Mouse (Mus musculus): ENCODE data around the gene Stx6. TPM values are rescaled to one million over a fixed set of nuclear protein-coding genes. Genes with fewer than 3 reads are reported as not detected.

The Stx6 gene
- polyA plus RNA-seq, 1 experiment from 2014 or later, result 117 TPM

DNA sequence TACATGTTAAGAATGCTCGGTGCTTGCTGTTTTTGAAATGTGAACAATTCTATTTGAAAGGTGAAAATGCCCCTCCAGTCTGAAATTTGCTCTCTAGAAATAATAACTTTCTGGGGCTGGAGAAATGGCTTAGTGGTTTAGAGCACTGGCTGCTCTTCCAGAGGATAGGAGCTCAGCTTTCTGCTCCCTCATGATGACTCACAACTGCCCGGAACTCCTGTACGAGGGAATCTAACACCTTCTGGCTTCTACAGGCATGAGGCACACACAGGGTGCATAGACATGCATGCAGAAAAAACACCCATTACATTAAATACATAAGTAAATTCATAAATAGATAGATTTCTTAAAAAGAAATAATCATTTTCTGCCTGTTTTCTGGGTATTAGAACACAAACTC is 25.7 kb downstream of the Stx6 start:
- WGBS, result 94% methylated on average over 3 of the region's 3 CpGs

DNA sequence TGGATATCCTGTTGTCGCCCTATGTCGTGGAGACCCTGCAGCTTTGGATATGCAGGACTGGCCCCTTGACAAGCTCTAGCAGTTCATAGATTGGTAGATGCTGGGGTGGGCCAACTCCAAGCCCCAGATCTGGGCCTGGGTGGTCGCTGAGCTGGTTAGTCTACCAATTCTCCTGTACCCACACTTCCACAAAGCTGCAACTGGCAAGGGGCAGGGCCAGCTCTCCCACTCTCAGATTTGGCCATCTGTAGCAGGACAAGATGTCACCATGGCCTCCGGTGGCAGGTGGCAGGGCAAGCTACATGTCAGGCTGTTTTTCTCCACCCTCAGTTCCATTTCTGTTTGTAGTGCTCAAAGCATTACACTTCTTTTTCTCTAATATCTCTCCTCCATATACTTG is 30.1 kb downstream of the Stx6 start:
- Histone ChIP-seq H3K4me1 (replicated peaks; ENCODE audit: control insufficient read depth, insufficient read depth, low read length) (peaks cover 11% of the 10 kb centered on the region; the same call in 1 of the 2 replicates), H3K4me3 (replicated peaks; ENCODE audit: low read length) (no peak overlapping the region), H3K9me3 (ENCODE audit: control insufficient read depth, low read length) (no peaks in the 10 kb centered on the region), H3K36me3 (replicated peaks; ENCODE audit: control insufficient read depth, insufficient read depth) (peaks cover 67% of the 10 kb centered on the region), H3K4me2 (replicated peaks) (no peak overlapping the region), H3K27me3 (ENCODE audit: control insufficient read depth, insufficient read depth, low read length) (no peaks in the 10 kb centered on the region), H3K9ac (no peak overlapping the region), H3K27ac (no peak overlapping the region)
- no peak for DNase-seq (ENCODE audit: low spot score)
- no peak for ATAC-seq (ENCODE audit: low FRiP score)
- WGBS, result 91% methylated on average over 4 of the region's 4 CpGs

More for the DNA sequence above, 25.7 kb downstream of the Stx6 start:
- no peaks in the 10 kb centered on the region for H3K9me3 ChIP-seq (ENCODE audit: control insufficient read depth, low read length)
- no peak for DNase-seq (ENCODE audit: low spot score)
- H3K9ac ChIP-seq, result no peak overlapping the region
- peaks cover 55% of the 10 kb centered on the region for H3K36me3 ChIP-seq (replicated peaks; ENCODE audit: control insufficient read depth, insufficient read depth)
- no peaks in the 10 kb centered on the region for H3K4me1 ChIP-seq (replicated peaks; ENCODE audit: control insufficient read depth, insufficient read depth, low read length)
- H3K4me3 ChIP-seq (replicated peaks; ENCODE audit: low read length), result no peak overlapping the region
- H3K27me3 ChIP-seq (ENCODE audit: control insufficient read depth, insufficient read depth, low read length), result no peaks in the 10 kb centered on the region
- H3K4me2 ChIP-seq (replicated peaks), result no peak overlapping the region
- no peak for ATAC-seq (ENCODE audit: low FRiP score)
- no peak overlapping the region for H3K27ac ChIP-seq

DNA sequence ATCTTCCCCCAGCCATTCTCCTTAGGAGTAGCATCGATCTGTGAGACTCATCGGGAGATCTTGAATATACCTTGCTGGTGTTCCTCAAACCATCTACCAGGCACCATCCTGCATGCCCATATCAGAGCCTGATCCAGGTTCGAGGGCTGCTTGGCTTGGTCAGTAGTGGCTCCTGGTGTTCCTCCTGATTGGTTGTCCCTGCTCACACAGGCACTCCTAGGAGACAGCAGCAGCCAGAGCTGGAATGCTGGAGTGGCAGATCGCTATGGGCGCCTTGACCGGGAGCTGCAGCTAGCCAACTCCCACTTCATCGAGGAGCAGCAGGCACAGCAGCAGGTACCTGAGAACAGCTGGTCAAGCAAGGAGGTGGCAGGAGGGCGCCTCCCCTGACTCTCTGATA is 32.7 kb downstream of the Stx6 start:
- Histone ChIP-seq H3K4me3 (replicated peaks; ENCODE audit: low read length) (no peak overlapping the region), H3K9me3 (ENCODE audit: control insufficient read depth, low read length) (no peaks in the 10 kb centered on the region), H3K27ac (no peak overlapping the region), H3K4me1 (replicated peaks; ENCODE audit: control insufficient read depth, insufficient read depth, low read length) (peaks cover 12% of the 10 kb centered on the region; the same call in 1 of the 2 replicates), H3K9ac (no peak overlapping the region), H3K4me2 (replicated peaks) (no peak overlapping the region), H3K36me3 (replicated peaks; ENCODE audit: control insufficient read depth, insufficient read depth) (peaks cover 81% of the 10 kb centered on the region), H3K27me3 (ENCODE audit: control insufficient read depth, insufficient read depth, low read length) (no peaks in the 10 kb centered on the region)
- no peak for ATAC-seq (ENCODE audit: low FRiP score)
- WGBS, result 78% methylated on average over 8 of the region's 8 CpGs
- no peak for DNase-seq (ENCODE audit: low spot score)

DNA sequence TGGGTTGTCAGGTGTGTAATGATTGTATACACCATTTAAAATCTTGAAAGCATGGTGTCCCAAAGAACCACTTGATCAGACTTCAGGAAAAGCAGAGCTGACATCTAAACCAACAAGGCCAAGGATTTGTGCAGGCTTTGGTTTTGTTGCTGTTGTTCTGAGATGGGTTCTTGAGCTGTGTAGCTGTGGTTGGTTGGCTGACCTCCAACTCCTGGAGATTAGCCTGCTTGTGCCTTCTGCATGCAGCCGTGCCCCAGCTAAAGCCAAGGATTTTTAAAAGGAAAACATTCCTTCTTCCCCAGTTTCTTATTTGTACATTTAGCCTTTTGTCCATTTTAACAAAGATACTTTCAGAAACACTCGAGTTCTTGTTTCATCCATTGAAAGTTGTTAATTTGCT is 33.2 kb downstream of the Stx6 start:
- no peak overlapping the region for H3K9ac ChIP-seq
- H3K36me3 ChIP-seq (replicated peaks; ENCODE audit: control insufficient read depth, insufficient read depth), result peaks cover 81% of the 10 kb centered on the region
- ATAC-seq (ENCODE audit: low FRiP score) (no peak), DNase-seq (ENCODE audit: low spot score) (no peak)
- WGBS, result 60% methylated on average over 2 of the region's 2 CpGs
- H3K4me1 ChIP-seq (replicated peaks; ENCODE audit: control insufficient read depth, insufficient read depth, low read length), result peaks cover 12% of the 10 kb centered on the region; the same call in 1 of the 2 replicates
- H3K27me3 ChIP-seq (ENCODE audit: control insufficient read depth, insufficient read depth, low read length), result no peaks in the 10 kb centered on the region
- no peak overlapping the region for H3K4me3 ChIP-seq (replicated peaks; ENCODE audit: low read length)
- H3K9me3 ChIP-seq (ENCODE audit: control insufficient read depth, low read length), result no peaks in the 10 kb centered on the region
- H3K27ac ChIP-seq, result no peak overlapping the region
- no peak overlapping the region for H3K4me2 ChIP-seq (replicated peaks)

DNA sequence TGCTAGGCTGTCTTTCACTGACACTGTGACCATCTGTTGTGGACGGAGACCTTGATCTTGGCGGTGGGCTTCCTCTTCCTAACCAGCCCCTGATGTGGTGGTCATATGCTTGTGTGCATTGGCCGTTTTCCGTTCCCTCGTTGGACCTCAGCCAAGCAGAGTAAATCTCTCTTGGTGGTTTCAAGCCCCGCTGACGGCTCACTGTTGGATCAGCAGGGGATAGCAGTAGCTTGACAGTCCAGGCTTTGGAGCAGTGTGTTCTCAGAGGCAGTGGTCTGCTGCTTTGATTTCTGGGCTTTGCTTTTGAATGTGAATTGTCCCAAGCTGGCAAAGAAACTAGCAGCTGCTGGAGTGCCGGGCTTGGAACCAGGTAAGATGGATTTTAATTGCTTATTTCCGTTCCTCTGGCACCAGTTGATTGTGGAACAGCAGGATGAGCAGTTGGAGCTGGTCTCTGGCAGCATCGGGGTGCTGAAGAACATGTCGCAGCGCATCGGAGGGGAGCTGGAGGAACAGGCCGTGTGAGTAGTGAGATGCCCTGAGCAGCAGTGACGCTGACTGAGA is 34.4 kb downstream of the Stx6 start:
- Histone ChIP-seq H3K27ac (peak overlapping the region; percentile 41; the same call in 1 of the 2 replicates), H3K4me2 (replicated peaks) (no peak overlapping the region), H3K36me3 (replicated peaks; ENCODE audit: control insufficient read depth, insufficient read depth) (peaks cover 81% of the 10 kb centered on the region), H3K27me3 (ENCODE audit: control insufficient read depth, insufficient read depth, low read length) (no peaks in the 10 kb centered on the region), H3K9me3 (ENCODE audit: control insufficient read depth, low read length) (no peaks in the 10 kb centered on the region), H3K4me3 (replicated peaks; ENCODE audit: low read length) (no peak overlapping the region), H3K4me1 (replicated peaks; ENCODE audit: control insufficient read depth, insufficient read depth, low read length) (peaks cover 12% of the 10 kb centered on the region; the same call in 1 of the 2 replicates), H3K9ac (no peak overlapping the region)
- WGBS, result 61% methylated on average over 15 of the region's 15 CpGs
- DNase-seq (ENCODE audit: low spot score), result no peak
- no peak for ATAC-seq (ENCODE audit: low FRiP score)

DNA sequence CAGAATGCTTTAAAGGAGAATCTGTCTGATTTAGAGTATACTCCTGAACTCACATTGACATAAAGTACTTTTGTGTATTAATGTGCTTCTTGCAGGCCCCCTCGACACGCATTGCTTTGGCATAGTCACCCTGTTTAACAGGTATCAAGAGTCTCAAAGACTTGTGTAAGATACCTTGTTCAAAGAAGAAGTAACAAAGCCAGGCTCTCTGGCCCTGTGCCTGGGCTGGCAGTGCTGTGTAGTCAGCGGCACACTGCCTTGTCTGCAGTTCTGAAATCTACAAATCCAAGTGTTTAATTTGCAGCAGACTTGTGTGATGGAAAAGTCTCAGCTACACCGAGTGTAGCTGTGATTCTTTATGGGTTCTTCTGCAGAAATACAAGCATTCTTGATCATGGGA is 38.2 kb downstream of the Stx6 start:
- Histone ChIP-seq H3K27me3 (ENCODE audit: control insufficient read depth, insufficient read depth, low read length) (no peaks in the 10 kb centered on the region), H3K9ac (no peak overlapping the region), H3K36me3 (replicated peaks; ENCODE audit: control insufficient read depth, insufficient read depth) (peaks cover 67% of the 10 kb centered on the region), H3K9me3 (ENCODE audit: control insufficient read depth, low read length) (no peaks in the 10 kb centered on the region), H3K27ac (no peak overlapping the region), H3K4me2 (replicated peaks) (no peak overlapping the region), H3K4me1 (replicated peaks; ENCODE audit: control insufficient read depth, insufficient read depth, low read length) (peaks cover 21% of the 10 kb centered on the region), H3K4me3 (replicated peaks; ENCODE audit: low read length) (no peak overlapping the region)
- DNase-seq (ENCODE audit: low spot score), result no peak
- no peak for ATAC-seq (ENCODE audit: low FRiP score)
- 85% methylated on average over 4 of the region's 4 CpGs for WGBS

DNA sequence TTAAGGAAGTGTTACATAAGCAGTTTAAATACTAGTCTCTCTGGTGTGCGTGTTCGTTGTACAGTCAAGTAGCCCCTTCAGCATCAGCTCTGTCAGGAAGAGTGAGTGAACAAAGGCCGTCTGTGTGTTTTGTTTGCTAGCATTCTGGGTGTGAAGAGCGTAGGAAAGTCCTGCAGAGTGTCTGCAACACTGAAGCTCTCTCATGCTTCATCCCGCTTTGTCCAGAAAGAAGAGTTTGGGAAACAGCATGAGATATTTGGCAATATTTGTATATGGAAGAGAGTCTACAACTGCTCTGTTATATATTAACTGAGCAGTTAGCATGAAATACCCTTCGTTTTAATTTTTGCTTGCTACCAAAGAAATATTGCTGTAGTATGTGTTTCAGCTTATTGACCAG is 41.0 kb downstream of the Stx6 start:
- H3K27me3 ChIP-seq (ENCODE audit: control insufficient read depth, insufficient read depth, low read length), result no peaks in the 10 kb centered on the region
- H3K9me3 ChIP-seq (ENCODE audit: control insufficient read depth, low read length), result no peaks in the 10 kb centered on the region
- no peak overlapping the region for H3K9ac ChIP-seq
- DNase-seq (ENCODE audit: low spot score) (no peak), ATAC-seq (ENCODE audit: low FRiP score) (no peak)
- WGBS, result 69% methylated on average over 6 of the region's 6 CpGs
- peaks cover 55% of the 10 kb centered on the region for H3K36me3 ChIP-seq (replicated peaks; ENCODE audit: control insufficient read depth, insufficient read depth)
- no peak overlapping the region for H3K4me2 ChIP-seq (replicated peaks)
- no peak overlapping the region for H3K4me3 ChIP-seq (replicated peaks; ENCODE audit: low read length)
- no peak overlapping the region for H3K27ac ChIP-seq
- H3K4me1 ChIP-seq (replicated peaks; ENCODE audit: control insufficient read depth, insufficient read depth, low read length), result peaks cover 25% of the 10 kb centered on the region

DNA sequence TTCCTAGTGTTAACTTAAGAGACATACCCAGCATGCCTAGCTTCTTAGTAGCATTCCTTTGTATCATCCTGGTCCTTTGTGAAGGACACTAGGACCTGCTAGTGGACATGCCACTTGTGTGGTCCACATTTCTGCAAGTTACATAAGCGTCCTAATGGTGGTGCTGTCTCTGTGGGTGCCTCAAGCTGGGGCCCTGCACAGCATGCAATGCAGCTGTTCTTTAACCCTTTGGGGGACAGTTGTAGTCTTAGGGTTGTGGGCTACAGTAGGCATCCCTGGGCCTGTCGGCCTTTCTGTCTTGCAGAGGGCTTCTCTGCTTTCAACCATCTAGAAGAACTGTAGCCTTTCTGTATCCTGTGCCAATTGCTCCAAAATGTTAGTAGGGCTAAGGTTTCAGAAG is 42.5 kb downstream of the Stx6 start:
- H3K9me3 ChIP-seq (ENCODE audit: control insufficient read depth, low read length), result no peaks in the 10 kb centered on the region
- 0 out of 2 replicates have a peak overlapping the region, but pooled peaks have one; percentile 15 for H3K27ac ChIP-seq
- ATAC-seq (ENCODE audit: low FRiP score) (no peak), DNase-seq (ENCODE audit: low spot score) (no peak)
- 47% methylated on average over 2 of the region's 2 CpGs for WGBS
- H3K4me3 ChIP-seq (replicated peaks; ENCODE audit: low read length), result no peak overlapping the region
- peaks cover 42% of the 10 kb centered on the region for H3K36me3 ChIP-seq (replicated peaks; ENCODE audit: control insufficient read depth, insufficient read depth)
- H3K4me1 ChIP-seq (replicated peaks; ENCODE audit: control insufficient read depth, insufficient read depth, low read length), result peaks cover 39% of the 10 kb centered on the region
- no peaks in the 10 kb centered on the region for H3K27me3 ChIP-seq (ENCODE audit: control insufficient read depth, insufficient read depth, low read length)
- H3K9ac ChIP-seq, result no peak overlapping the region
- H3K4me2 ChIP-seq (replicated peaks), result no peak overlapping the region

DNA sequence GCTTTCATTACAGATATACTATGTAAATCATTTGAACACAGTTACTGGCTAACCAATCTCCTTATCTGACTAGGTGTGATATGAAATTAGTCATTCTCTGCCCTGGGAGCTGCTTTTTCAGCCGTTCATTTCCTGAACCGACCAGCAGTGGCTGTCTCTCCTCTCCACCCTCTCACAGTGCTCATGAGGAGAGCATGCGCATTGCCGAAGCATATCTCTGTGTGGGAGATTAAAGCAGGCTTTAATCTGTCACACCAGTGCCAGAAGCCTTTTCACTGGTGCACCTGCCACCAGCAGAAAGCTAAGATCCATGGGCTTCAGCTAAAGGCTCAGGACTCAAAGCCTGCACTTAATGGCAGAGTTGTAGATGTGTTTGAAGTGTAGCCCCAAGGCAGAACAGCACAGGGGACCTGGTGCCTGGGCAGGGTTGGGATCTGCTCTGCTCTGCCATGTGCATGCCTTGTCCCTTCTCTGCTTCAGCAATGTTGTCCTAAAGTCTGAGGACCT is 42.9 kb downstream of the Stx6 start:
- H3K27ac ChIP-seq, result 0 out of 2 replicates have a peak overlapping the region, but pooled peaks have one; percentile 15
- H3K27me3 ChIP-seq (ENCODE audit: control insufficient read depth, insufficient read depth, low read length), result no peaks in the 10 kb centered on the region
- WGBS, result 58% methylated on average over 4 of the region's 4 CpGs
- no peak for ATAC-seq (ENCODE audit: low FRiP score)
- H3K9ac ChIP-seq, result no peak overlapping the region
- H3K4me3 ChIP-seq (replicated peaks; ENCODE audit: low read length), result no peak overlapping the region
- H3K4me2 ChIP-seq (replicated peaks), result no peak overlapping the region
- no peak for DNase-seq (ENCODE audit: low spot score)
- H3K9me3 ChIP-seq (ENCODE audit: control insufficient read depth, low read length), result no peaks in the 10 kb centered on the region
- H3K36me3 ChIP-seq (replicated peaks; ENCODE audit: control insufficient read depth, insufficient read depth), result peaks cover 44% of the 10 kb centered on the region
- peaks cover 43% of the 10 kb centered on the region for H3K4me1 ChIP-seq (replicated peaks; ENCODE audit: control insufficient read depth, insufficient read depth, low read length)

Measured in hindbrain, embryonic 14.5 days (tissue).